Mouse (Mus musculus) testis, postnatal 14 days (tissue): ENCODE results near the gene Mapk3.
"Not testable (repeated sequence)": the region's sequence is repeated elsewhere in the genome, so short reads cannot be mapped to it uniquely, and the experiment has no call there.

Source experiments
- DNase-seq: peaks from one replicate; pipeline ENCODE4 v3.0.0; 2021; ENCODE audit warnings: low spot score

Mapk3 gene

DNA sequence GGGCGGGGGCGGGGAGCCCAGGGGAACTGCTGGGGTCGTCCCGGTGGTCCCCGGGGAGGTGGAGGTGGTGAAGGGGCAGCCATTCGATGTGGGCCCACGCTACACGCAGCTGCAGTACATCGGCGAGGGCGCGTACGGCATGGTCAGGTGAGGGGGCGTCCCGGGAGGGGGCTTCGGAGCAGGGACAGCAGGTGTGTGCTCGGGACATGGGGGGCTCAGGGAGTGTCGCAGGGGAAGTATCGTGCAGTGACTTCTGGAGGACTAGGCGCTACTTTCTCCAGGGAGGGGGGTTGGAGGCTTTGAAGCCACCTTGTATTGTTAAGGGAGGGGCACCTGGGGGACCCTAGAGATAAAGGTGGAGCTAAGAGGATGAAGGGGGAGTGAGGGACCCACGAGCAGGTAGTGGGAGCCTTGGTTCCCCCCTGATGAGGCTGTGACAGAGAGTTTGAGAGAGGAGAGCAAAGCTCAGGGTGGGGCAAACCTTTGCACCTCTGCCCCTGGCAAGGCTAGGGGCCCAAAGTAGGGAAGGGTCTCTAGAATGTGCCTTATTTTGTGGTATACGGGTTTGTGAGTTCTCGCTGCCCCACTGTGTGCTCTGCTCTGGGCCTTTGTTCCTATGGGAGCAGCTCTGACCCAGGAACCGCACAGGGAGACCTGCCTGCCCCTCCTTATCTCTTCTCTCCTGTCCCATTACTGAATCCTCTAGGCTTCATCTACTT, 430 bp downstream of the Mapk3 start:
- DNase-seq, result peak; percentile 58

DNA sequence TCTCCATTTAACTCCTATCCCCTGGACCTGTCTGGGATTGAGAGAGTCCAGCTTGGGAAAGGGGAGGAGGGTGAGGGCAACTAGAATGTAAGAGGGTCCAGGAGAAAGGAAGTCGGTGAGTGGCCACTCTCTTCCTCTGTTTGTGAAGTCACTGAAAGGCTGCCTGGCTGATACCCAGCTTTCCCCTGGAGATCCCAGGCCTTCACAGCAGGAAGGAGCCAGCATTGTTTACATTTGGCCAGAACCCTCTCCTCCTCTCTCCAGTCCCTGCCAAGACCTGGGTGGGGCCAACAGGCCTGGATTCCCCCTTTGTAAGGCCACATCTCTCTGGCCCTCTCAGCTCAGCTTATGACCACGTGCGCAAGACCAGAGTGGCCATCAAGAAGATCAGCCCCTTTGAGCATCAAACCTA, 996 bp downstream of the Mapk3 start:
- peak; percentile 77 for DNase-seq

DNA sequence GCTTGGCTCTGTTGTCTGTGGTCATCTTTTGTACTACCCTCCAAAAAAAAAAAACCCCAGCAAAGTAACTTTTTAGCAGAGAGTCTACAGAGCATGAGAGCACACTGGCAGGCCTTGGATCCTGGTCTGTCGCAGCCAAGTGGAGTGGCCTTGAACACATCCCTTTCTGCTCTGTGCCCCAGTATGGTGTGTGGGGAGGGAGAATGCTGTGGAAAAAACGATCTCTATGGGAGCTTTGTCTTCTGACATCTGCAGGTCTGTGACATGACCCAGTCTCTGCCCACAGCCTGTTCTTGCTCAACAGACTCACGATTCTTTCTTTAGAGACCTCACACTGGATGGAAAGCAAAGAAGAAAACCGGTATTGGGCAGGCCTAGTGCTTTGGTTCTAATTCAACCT, 1.6 kb downstream of the Mapk3 start:
- DNase-seq, result peak; percentile 70

DNA sequence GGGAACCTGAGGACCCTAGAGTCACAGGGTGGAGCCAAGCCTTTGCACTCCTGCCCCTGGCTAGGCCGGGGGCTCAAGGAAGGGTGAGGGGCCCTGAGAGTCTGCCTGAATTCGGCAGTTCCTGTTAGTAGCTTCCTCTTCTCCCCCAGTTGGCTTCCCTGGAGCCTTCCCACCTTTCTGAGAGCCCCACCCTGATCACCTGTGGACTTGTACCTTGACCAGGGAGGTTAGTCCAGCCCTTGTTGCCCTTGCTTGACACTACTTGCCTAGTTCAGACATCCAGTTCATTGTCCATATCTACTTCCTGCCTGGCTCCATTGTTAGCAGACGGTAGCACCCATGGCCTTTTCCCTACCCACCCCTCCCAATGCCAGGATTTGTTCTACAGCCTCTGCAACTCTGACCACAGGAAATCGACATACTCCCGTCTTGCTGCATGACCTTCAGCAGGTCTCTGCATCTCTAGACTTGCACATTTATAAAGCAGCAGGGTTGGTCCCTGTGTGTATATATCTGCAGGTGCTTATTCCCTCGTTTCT, 2.2 kb downstream of the Mapk3 start:
- DNase-seq, result no peak

DNA sequence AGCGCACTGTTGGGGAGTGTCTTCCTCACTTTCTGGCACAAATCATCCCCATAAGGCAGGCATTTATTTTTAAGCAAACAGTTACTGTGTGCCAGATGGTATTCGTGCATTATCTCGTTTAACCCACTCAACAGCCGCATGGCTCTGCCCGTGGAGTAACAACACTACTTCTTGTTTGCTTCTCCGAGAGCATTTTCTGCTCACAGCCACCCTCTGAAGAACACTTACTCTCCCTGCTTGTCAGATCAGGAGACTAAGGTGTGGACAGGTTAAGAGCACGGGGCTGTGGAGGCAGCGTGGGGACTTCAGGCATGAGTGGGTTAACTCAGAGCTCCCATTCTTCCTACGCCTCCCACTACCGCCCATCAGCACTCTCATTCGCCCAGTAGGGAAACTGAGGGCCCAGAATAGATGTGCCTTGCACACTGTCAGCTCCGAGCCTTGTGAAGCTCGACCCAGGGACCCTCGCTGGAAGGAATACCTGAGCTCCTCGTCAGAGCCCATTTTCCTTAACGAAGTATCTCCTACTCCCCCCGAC, 3.1 kb downstream of the Mapk3 start:
- DNase-seq, result no peak

DNA sequence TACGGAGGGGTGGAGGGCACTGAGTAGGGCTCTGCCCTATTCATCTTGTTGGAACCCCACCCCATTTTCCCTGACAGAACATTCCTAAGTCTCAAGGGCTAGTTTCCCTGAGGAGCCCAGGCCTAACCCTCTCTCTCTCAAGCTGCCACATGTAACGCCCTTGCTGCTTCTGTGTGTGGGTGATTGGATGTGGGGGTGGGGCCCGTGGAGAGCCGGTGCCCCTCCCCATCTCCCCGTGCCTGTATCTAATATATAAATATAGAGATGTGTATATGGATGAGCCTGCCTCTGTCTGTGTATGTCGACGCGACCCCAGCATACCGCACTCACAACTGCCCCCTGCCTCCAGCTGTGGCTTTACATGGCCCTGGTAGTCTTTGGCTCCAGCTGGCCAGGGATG, 6.1 kb downstream of the Mapk3 start:
- no peak for DNase-seq

DNA sequence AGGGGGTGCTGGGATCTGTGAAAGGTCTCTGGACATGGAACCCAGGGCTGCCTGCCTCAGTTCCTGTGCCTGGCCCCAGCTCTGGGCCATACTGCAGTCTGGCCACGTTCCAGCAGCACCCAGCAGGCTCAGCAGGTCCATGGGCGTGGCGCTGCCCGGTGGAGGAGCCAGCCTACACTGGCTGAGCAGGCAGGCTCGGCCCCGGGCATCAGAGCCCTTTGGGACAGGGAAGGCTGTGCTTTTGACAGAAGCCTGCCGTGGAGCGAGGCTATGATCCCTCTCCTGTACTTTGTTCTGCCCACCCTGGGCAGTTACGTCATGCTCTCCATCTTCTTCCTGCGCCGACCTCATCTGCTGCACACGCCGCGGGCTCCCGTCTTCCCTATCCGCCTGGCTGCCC, 6.8 kb downstream of the Mapk3 start, which contains the start of gene Gdpd3:
Gdpd3 (plus strand) TSS at position 134 of the 400 bp plus-strand sequence.
- no peak for DNase-seq

DNA sequence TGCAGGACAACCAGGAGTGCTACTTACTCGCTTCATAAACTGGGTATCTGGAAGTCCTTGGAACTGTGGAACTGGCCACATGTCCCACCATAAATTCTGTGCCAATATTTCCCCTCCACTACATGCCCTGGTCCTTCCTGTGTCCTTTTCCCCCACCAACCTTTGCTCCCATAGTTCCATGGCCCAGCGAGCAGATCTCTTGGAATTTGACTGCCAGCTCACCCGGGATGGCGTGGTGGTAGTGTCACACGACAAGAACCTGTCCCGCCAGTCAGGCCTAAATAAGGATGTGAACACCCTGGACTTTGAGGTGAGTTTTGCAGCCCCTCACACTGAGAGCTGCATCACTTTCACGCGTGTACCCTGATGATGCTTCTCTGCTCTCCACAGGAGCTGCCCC, 7.6 kb downstream of the Mapk3 start:
- DNase-seq, result no peak

DNA sequence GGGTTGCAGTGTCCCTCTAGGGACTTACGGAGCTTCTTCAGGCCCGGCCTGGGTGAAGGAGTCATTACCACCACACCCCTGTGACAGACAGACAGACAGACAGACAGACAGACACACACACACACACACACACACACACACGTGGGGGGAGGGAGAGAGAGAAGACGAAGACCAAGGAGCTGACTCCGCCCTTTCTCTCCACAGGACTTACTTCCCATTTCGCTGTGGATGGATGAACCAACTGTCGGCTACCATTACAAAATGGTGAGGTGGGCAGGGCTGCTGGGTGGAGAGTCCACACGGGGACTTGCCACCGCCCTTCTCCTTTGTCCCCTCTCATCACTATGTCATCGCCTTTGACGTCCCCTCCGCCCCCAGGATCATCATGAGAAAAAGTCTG, 11.4 kb downstream of the Mapk3 start:
- no peak for DNase-seq

DNA sequence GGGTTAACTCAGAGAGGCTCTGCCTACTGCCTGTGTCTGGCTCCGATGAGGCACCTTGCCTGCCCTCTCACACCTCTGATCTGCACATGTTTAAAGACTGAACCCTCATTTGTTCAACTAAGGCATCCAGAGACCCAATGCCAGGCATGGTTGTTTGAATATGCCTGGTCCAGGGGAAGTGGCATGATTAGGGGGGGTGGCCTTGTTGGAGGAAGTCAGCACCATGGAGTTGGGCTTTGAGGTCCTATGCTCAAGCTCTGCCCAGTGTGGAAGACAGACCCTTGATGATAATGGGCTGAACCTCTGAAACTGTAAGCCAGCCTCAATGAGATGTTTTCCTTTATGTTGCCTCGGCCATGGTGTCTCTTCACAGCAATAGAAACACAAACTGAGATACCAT, 13.9 kb downstream of the Mapk3 start:
- no peak for DNase-seq

DNA sequence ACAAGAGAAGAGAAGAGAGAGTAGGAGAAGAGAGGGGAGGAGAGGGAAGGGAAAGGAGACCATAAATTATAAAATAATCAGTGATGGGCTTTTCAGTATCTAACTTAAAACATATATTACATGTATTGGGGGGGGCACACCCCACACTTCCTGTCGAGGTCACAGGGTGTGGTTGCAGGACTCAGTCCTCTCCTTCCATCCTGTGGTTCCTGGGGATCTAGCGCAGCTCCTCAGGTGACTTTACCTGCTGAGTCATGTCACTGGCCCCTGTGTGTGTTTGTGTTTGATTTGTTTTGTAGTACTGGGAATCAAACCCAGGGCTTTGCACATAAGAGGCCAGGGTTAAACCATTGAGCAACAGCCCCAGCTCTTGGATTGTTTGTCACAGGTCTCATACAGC, 15.1 kb downstream of the Mapk3 start:
- no peak for DNase-seq

DNA sequence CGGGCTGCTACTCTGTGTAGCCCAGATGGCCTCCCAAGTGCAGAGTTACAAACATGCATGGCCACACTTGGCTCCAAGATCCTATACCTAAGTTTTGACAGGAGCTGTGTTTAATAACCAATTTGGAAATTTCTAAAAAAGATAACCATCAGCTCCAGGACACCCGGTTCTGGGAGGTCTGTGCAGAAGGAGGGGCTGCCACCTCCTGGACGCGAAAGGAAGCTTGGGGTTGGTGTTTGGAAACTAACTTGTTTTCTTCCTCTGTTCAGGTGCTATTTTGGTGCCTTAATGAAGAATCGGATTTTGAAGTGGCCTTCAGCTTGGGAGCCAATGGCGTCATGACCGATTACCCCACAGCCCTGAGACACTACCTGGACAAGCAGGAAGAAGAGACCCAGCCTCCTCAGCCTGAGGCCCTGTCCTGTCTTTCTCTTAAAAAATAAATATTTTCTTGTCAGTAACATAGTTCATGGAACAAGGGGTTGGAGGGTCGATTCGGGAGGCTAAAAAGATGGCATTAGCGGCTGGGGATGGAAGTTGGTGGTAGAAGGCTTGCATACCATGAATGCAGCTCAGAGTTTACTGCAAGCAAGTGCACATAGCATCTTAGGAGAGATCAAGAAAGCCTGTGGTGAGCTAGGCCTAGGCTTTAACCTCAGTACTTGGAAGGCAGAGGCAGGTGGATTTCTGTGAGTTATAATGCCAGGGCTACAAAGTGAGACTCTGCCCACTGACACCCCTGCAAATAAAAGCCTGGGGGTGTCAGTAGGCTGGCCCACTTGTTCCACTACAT, 16.0 kb downstream of the Mapk3 start:
- DNase-seq, result no peak

DNA sequence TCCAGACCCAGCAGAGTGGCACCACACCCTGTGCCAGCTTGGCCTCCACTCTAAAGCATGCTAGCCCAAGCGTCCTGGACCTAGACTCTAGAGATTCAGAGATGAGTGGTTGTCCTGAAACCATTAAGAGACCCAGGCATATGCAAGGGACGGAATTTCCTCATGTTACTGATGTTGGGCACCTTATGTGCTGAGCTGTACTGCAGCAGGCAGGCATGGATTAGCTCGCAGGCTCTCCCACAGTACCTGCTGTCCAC, 16.5 kb downstream of the Mapk3 start:
- DNase-seq, result no peak

DNA sequence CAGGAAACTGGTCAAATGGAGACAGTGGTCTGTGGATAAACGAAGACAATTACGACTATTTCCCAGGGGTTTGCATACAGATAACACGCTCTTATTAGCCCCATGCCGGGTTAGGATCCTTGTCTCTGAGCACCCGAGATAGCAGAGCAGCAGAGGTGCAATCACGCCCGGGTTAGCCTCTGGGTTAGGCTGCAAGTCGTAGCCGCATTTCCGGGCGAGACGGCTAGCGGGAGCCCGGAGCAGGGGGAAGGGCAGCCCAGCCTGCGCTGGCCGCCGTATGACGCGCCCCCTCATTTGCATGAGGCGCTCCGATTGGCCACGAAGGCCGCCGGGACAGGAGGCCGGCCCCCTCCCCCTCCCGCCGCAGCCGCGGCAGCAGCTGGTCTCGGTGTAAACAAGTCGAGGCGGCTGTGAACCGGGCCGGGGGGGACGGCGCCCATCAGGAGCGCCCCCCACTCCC, 17.2 kb downstream of the Mapk3 start, which contains the start of gene Ypel3:
Ypel3 (plus strand) TSS at position 358 of the 460 bp plus-strand sequence.
- peak; percentile 94 for DNase-seq

DNA sequence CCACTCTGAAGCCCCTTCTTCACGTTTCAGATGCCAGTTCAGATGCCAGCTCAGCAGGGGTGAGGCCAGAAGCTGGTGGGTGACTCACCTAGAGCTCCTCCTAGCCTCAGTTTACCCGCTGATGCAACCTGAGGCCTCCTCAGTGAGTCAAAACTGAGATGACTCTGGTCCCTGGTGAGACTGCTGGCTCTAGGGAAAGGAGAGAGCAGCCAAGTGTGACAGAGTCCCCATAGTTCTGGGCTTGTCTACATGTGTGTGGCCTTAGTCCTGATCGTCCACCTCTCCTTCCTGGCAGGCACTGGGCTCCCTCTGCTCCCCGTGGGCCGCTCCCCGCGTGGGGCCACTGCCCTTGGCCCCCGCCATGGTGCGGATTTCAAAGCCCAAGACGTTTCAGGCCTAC, 18.1 kb downstream of the Mapk3 start:
- DNase-seq, result no peak

DNA sequence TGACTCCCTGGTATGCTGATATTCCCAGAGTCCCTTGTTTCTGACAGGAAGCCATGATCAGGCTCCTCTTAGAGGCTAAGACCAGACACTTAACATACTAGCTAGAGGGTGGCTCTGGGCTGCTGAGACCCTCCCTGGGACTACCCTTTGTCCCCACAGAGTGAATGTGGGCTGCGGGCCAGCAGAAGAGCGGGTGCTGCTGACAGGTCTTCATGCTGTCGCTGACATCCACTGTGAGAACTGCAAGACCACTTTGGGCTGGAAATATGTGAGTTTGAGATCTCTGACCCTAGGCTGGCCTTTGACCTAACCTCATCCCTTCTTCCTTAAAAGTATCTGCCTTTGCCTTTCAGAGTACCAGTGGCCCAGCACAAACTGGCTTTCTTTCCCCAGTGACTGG, 18.7 kb downstream of the Mapk3 start:
- no peak for DNase-seq

DNA sequence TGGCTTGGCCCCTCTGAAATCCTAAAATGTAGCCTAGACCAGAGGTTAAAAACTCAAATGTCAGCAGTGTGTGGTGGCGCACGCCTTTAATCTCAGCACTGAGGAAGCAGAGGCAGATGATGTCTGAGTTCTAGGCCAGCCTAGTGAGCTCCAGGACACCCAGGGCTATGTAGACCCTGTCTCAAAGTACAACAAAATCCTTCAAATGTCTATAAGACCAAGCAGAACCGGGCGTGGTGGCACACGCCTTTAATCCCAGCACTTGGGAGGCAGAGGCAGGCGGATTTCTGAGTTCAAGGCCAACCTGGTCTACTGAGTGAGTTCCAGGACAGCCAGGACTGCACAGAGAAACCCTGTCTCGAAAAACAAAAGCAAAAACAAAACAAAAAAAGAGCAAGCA, 19.7 kb downstream of the Mapk3 start:
- DNase-seq, result not testable (repeated sequence)

DNA sequence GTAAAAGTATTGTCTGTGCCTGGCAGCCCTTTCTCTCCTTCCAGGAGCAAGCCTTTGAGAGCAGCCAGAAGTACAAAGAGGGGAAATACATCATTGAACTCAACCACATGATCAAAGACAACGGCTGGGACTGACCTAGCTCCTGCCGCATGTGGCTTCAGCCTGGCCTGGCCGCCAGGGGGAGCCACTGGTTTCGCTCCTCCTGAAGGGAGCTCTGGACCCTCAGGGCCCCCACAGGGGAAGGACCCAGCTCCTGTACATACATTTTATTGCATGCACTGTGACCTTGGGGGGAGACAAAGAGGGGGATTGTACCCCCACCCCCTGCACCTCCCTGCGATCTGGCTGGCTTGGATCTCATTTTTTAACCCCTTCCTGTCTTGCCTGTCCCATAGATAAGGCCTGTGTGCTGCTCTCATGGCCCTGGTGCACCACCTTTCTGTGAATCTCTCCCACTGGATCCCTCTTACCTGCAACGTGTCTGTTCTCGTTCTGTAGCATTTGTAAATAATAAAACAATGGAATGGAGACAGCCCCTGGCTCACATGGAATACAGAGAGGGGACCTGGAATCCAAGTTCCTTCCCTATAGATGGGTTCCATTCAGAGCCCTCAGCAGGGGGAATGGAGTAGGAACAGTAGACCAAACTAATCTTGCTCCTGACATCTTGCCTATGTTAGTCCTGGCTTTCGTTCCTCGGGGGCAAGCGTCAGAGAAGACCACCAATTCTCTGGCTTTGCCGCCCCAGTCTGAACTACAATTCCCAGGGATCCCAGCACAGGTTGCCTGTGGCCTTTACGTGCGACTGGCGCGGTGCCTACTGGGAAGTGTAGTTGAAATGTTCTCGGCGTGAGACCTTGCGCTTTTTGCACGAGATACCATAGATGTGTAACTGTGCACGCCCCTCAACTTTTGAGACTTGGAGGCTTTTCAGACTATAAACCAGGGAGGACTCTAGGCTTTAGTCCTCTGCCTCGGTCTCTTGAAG, 20.9 kb downstream of the Mapk3 start:
- peak; percentile 84 for DNase-seq

DNA sequence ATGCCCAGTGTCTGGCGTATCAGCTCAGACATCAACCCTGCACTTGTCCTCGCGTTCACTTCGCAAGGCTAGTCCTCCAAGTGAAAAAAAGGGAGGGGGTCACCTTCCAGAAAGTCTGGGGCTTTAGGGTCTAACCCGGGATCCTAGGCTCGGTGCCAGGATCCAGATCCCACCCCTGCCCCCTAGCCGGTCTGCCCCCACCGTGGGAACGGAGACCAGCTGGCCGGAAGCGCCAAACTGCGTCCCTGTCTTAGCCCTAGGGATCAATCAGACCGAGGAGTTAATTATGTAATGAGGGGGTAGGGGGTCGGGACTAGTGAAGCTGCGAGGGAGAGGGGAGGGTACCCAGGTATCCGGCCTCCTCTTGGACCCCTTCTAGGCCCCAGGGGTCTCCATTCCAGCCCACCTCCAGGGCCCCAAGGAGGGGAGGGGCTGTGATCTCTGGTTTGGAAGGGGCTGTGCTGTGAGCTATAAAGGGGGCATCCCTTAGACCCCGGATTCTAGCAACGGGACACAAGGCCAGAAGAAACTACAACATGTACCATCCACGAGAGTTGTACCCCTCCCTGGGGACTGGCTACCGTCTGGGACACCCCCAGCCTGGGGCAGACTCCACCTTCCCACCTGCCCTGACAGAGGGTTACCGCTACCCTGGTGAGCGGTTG, 21.7 kb downstream of the Mapk3 start, which contains the start of gene Tbx6:
Tbx6 (plus strand) TSS at position 513 of the 665 bp plus-strand sequence.
- DNase-seq, result no peak

DNA sequence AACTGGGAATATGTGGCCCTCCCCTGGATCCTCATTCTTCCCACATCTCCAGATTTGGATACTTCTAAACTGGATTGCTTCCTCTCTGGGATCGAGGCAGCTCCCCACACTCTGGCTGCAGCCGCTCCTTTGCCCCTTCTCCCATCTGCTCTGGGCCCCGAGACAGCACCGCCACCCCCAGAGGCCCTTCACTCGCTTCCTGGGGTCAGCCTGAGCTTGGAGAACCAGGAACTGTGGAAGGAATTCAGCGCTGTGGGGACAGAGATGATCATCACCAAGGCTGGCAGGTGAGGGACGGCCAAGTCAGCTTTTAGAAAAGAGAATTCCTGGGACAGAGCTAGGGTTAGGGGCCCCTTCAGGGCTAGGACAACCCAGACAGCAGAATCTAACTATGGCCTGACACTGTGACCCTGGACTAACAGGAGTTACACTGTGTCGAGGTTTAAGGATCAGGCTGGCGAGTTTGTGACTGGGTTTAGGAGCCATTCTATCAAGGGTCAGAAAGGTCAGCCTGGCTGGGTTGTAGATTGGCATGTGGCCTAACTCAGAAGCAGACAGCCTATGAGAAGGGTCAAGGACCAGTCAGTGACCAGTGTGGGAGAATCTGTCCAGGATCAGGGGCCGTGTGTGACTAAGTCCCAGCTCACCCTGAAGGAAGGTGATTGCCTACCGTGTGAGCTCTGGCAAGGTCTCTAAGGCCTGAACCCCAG, 22.4 kb downstream of the Mapk3 start:
- DNase-seq, result no peak

DNA sequence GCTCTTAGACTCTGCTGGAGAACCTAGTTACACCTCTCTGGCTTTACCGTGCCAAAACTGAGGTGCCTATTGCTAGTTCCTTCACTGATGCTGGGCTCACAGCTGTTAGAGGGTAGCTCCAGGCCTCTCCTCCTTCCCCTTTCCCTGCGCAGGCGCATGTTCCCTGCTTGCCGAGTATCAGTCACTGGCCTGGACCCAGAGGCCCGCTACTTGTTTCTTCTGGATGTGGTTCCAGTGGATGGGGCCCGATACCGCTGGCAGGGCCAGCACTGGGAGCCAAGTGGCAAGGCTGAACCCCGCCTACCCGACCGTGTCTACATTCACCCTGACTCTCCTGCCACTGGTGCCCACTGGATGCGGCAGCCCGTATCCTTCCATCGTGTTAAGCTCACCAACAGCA, 23.3 kb downstream of the Mapk3 start:
- no peak for DNase-seq
